13 mouse cellular contexts compared by ENCODE assay signal in the genomic region with DNA sequence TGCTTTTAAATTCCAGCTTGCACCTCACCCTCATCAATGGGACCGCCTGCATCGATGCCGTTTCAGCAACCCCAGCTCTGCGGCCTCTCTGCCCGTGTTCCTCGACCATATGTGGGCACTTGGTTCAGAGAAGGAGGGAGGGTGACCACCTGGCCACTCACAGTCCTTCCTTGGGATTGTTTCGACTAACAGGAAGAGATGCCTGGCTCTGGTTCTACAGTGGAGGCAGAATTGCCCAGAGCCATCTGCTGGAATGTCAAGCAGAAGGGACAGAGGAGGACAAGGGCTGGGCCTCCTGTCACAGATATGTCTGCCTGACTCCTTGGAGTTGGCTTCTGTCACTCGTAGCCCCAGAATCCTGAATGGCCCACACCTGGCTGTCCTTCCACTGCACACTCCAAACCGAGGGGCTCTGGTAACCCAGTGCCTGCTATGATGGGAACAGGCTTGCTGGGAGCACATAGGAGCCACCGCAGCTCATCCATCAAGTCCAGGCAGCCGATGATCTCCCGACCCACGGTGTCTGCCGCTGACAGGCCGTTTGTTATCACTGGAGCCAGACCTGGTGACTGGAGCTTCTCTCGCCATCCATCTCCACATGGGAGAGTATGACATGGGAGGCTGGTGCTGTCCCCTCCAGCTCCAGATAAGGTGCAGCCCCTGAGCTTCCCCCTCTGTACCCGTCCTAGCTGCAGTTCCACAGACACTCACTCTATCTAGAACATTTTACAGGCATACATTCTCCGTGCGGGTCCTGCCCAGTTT. TPM values are rescaled to one million over a fixed set of nuclear protein-coding genes. Genes with fewer than 3 reads are reported as not detected.
DNase-seq lines count a peak whose midpoint lies in the region; ATAC-seq and TF ChIP-seq lines count a peak whose summit lies in the region.
"Had no signal": no experiment of that assay in that cellular context is flagged by ENCODE, and none has a peak within 500 bp of the region (broad histone marks: within the 10 kb centered on the region; RNA-seq: fewer than 3 reads in every experiment).

No protein-coding gene starts in this region.

- DNase-seq in cerebellum, adult 9-11 months: peak; percentile 81
- no peak for DNase-seq in gastrocnemius, adult 2 months
- DNase-seq in gastrocnemius, adult 8-10 months (ENCODE audit: low spot score in 2 of 2): no peak
- no peak for DNase-seq in urinary bladder, postnatal 10 days (ENCODE audit: low spot score)
- DNase-seq: heart, postnatal 14 days; kidney, postnatal 4 days; right cerebral cortex, postnatal 25 days; thymus, postnatal 14 days had no signal

- peak; percentile 44; the same call in 1 of the 2 replicates for ATAC-seq in hindbrain, embryonic 15.5 days (ENCODE audit: low FRiP score, low read depth)
- ATAC-seq in hindbrain, embryonic 16.5 days: no peak
- ATAC-seq in liver, embryonic 16.5 days (ENCODE audit: low read depth): peak; percentile 96
- ATAC-seq: activated CD4-positive, CD25-positive, alpha-beta regulatory T cell, adult 4 months had no signal

- H3K9me3 ChIP-seq in hindbrain, embryonic 15.5 days: no peaks in the 10 kb centered on the region
- no peaks in the 10 kb centered on the region for H3K9me3 ChIP-seq in hindbrain, embryonic 16.5 days (ENCODE audit: control insufficient read depth, low read length)
- no peaks in the 10 kb centered on the region for H3K9me3 ChIP-seq in liver, embryonic 16.5 days (replicated peaks; ENCODE audit: control insufficient read depth, low read length)

- WGBS in hindbrain, embryonic 15.5 days: 64% methylated on average over 19 of the region's 19 CpGs
- 68% methylated on average over 19 of the region's 19 CpGs for WGBS in hindbrain, embryonic 16.5 days
- WGBS in bone marrow, adult 2 months: 72% methylated on average over 19 of the region's 19 CpGs
- WGBS in liver, embryonic 16.5 days (ENCODE audit: insufficient replicate concordance): 35% methylated on average over 19 of the region's 19 CpGs

- H3K27ac ChIP-seq in hindbrain, embryonic 15.5 days (replicated peaks): no peak overlapping the region
- no peak overlapping the region for H3K27ac ChIP-seq in hindbrain, embryonic 16.5 days (ENCODE audit: low read depth, low read length)
- H3K27ac ChIP-seq in bone marrow, adult 2 months (ENCODE audit: control insufficient read depth, insufficient read depth, low read depth, low read length, poor library complexity): peak overlapping the region; percentile 38
- H3K27ac ChIP-seq in liver, embryonic 16.5 days (ENCODE audit: low read length): peak overlapping the region; percentile 90
- H3K27ac ChIP-seq in gastrocnemius, adult 2 months: no peak overlapping the region

- TF ChIP-seq POLR2A in bone marrow, adult 2 months (IDR thresholded peaks at IDR 0.05; ENCODE audit: borderline replicate concordance, control insufficient read depth, low read depth, low read length): no peak

- intact Hi-C loops in gastrocnemius, adult 2 months (cut with DNase I): no loop called here

- no peak overlapping the region for H3K9ac ChIP-seq in hindbrain, embryonic 15.5 days
- H3K9ac ChIP-seq in hindbrain, embryonic 16.5 days (ENCODE audit: low read depth, low read length): no peak overlapping the region
- peak overlapping the region; percentile 47 for H3K9ac ChIP-seq in liver, embryonic 16.5 days (ENCODE audit: low read depth, low read length)

- H3K4me3 ChIP-seq in hindbrain, embryonic 15.5 days: no peak overlapping the region
- no peak overlapping the region for H3K4me3 ChIP-seq in hindbrain, embryonic 16.5 days (ENCODE audit: low read length)
- H3K4me3 ChIP-seq in bone marrow, adult 2 months (replicated peaks; ENCODE audit: control insufficient read depth, low read depth, low read length): no peak overlapping the region
- H3K4me3 ChIP-seq in liver, embryonic 16.5 days (ENCODE audit: low read depth, low read length): peak overlapping the region; percentile 12; the same call in 1 of the 2 replicates
- H3K4me3 ChIP-seq in gastrocnemius, adult 2 months: no peak overlapping the region

- no peaks in the 10 kb centered on the region for H3K36me3 ChIP-seq in hindbrain, embryonic 15.5 days
- H3K36me3 ChIP-seq in hindbrain, embryonic 16.5 days (ENCODE audit: control insufficient read depth, insufficient read depth, low read length): no peaks in the 10 kb centered on the region
- H3K36me3 ChIP-seq in liver, embryonic 16.5 days (ENCODE audit: control insufficient read depth, insufficient read depth): no peaks in the 10 kb centered on the region

- peaks cover 5% of the 10 kb centered on the region for H3K4me1 ChIP-seq in hindbrain, embryonic 15.5 days (replicated peaks)
- H3K4me1 ChIP-seq in hindbrain, embryonic 16.5 days (ENCODE audit: control insufficient read depth, insufficient read depth, low read depth, low read length): peaks cover 3% of the 10 kb centered on the region; the same call in 1 of the 2 replicates
- peaks cover 11% of the 10 kb centered on the region for H3K4me1 ChIP-seq in bone marrow, adult 2 months (ENCODE audit: control insufficient read depth, insufficient read depth, low read length)
- peaks cover 69% of the 10 kb centered on the region for H3K4me1 ChIP-seq in liver, embryonic 16.5 days (ENCODE audit: control insufficient read depth, low read depth, low read length)

- no peak for TF ChIP-seq CTCF in bone marrow, adult 2 months (IDR thresholded peaks at IDR 0.05; ENCODE audit: control insufficient read depth, insufficient read depth, low read length)
- no peak for TF ChIP-seq CTCF in gastrocnemius, adult 2 months (IDR thresholded peaks at IDR 0.05)

- 0 out of 2 replicates have a peak, but pooled peaks cover 5% of the 10 kb centered on the region for H3K27me3 ChIP-seq in hindbrain, embryonic 15.5 days
- H3K27me3 ChIP-seq in hindbrain, embryonic 16.5 days (replicated peaks; ENCODE audit: control insufficient read depth, insufficient read depth, low read length): no peaks in the 10 kb centered on the region
- peaks cover 10% of the 10 kb centered on the region for H3K27me3 ChIP-seq in liver, embryonic 16.5 days (ENCODE audit: control insufficient read depth, insufficient read depth, low read depth, low read length)

- H3K4me2 ChIP-seq in hindbrain, embryonic 15.5 days: no peak overlapping the region
- no peak overlapping the region for H3K4me2 ChIP-seq in hindbrain, embryonic 16.5 days (ENCODE audit: low read length)
- H3K4me2 ChIP-seq in liver, embryonic 16.5 days (ENCODE audit: low read depth, low read length): peak overlapping the region; percentile 57

RNA-seq across cellular contexts. Expression of a gene that starts 13.6 kb away (rescaled TPM):
- 19.1 and 21.2 TPM in 2 replicates for polyA plus RNA-seq in hindbrain, embryonic 15.5 days (2015; fragmentation: Nextera tagmentation; extraction: Ambion mirVana)
- polyA plus RNA-seq in hindbrain, embryonic 16.5 days (2015; fragmentation: Nextera tagmentation; extraction: Ambion mirVana): 12.6 and 18.3 TPM in 2 replicates
- 16.3 and 58.8 TPM in 2 replicates for polyA plus RNA-seq in bone marrow, adult 2 months (2011; ENCODE audit: insufficient read depth, insufficient read length, low replicate concordance, missing spikeins)
- 3.1 and 3.3 TPM in 2 replicates for polyA plus RNA-seq in liver, embryonic 16.5 days (2015; fragmentation: Nextera tagmentation; extraction: Ambion mirVana)
- total RNA-seq in gastrocnemius, adult 2 months (2021): 10 to 100 TPM; 18.8 to 23.4 TPM
- total RNA-seq in gastrocnemius, adult 8-10 months (2022): 10 to 100 TPM; 12.3 to 22.0 (median 17.2) TPM

Comparison
In these comparisons a context has a peak if more than half of its experiments do, and no peak if none do; other contexts are left out.
1. H3K27ac ChIP-seq: peak in bone marrow, adult 2 months (single experiment) and liver, embryonic 16.5 days (single experiment); none in hindbrain, embryonic 15.5 days (single experiment), hindbrain, embryonic 16.5 days (single experiment) and gastrocnemius, adult 2 months (single experiment).